Mouse (Mus musculus): ENCODE results near the gene Hist2h2aa1. TPM values are rescaled to one million over a fixed set of nuclear protein-coding genes. Genes with fewer than 3 reads are reported as not detected.
"Not testable (repeated sequence)": the region's sequence is repeated elsewhere in the genome, so short reads cannot be mapped to it uniquely, and the experiment has no call there.

Hist2h2aa1 gene
- total RNA-seq, 4 experiments from 2014 or later: 8.5 to 81.5 (median 26.6) TPM

- DNase-seq (ENCODE audit: low spot score): no peak
Observed at GRCm38 (mm10) chr3:96230404-96230803, 14.9 kb upstream of the Hist2h2aa1 start.

DNA sequence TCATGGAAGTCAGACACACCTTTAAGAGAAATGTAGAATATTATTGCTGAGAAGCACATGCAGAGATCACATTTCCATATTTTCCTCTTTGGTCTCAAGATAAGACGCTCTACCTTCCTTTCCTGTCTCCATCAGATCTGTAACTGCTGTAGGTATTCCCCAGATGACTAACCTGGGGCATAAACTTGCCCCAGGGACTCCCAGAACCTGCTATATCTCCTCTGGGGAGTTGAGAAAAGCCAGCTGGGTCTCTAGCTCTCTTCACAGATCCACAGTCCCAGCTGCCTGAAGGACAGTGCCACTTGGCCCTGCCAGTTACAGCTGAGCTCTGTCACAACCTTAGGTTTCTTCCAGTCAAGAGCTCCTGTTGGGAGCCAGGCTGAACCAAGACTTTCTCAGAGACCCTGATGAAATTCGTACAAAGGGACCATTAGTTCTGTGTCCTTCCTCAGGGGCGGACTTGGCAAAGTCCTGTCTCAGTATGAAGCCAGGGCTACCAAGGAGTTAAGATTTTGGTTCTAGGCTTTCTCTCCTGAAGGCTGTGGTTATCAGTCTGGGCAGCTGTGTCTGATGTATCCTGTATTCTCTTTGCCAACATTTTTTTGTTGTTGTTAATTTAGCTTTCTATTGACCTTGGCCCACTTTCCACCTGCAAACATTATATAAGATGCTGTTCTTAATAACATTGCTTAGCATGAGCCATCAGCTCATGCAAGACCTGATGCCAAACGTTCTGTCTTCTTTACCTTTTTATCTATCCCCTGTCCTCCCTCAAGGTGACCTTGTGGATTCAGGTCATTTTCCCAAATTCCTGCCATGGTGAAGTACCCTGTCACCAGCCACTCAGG is 14.2 kb upstream of the Hist2h2aa1 start:
- no peak for DNase-seq (ENCODE audit: low spot score)

GRCm38 (mm10) chr3:96231758-96232120 is 13.6 kb upstream of the Hist2h2aa1 start:
- no peak for DNase-seq (ENCODE audit: low spot score)

GRCm38 (mm10) chr3:96234914-96235313 is 10.4 kb upstream of the Hist2h2aa1 start:
- no peak for DNase-seq (ENCODE audit: low spot score)

DNA sequence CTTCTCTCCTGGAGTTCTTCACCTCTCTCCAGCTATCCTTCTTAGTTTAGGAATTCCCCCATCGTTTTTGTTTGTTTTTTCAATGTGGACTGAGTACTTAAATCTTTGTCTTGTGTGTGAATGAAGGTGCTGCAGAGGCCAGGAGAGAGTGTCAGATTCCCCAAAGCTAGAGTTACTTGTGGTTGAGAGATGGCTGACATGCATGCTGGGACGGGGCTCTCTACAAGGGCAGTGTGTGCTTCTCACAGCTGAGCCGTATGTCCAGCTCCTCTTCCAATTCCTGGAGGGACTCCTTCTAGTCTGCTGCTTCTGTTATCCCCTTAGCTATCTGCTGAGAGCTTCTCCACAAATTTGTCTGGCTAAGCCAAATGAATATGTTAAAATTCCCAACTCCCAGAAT is 9.5 kb upstream of the Hist2h2aa1 start:
- no peak for DNase-seq (ENCODE audit: low spot score)

- DNase-seq (ENCODE audit: low spot score): no peak
Observed at GRCm38 (mm10) chr3:96236834-96237334, 8.4 kb upstream of the Hist2h2aa1 start.

GRCm38 (mm10) chr3:96237335-96237903 is 7.9 kb upstream of the Hist2h2aa1 start:
- no peak for DNase-seq (ENCODE audit: low spot score)

DNA sequence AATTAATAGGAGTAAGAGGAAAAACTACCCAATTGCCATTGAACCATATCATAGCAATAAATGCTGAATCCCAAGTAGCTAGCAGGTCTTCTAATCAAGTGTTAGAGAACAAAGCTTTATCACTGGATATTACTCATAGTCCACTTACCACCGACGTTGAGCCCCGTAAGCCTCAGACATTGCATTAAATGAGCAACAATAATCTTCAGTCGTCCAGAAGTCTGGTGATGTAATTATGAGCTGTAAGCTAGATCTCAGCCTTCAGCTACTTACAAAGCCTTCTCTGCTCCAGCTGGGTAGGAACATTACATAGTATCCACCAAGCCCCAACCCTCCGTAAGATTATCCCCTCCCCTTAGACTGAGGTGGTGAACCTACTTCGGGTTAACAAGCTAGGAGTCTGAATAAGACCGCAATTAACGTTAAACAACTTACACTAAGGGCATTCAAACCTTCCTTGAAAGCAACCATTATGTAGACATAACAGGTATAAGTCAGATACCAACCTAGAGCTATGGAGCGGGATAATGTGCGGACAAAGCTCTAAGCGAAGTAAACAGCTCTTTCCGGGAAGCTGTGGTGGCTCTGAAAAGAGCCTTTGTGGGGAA is 7.3 kb upstream of the Hist2h2aa1 start:
- no peak for DNase-seq (ENCODE audit: low spot score)

DNA sequence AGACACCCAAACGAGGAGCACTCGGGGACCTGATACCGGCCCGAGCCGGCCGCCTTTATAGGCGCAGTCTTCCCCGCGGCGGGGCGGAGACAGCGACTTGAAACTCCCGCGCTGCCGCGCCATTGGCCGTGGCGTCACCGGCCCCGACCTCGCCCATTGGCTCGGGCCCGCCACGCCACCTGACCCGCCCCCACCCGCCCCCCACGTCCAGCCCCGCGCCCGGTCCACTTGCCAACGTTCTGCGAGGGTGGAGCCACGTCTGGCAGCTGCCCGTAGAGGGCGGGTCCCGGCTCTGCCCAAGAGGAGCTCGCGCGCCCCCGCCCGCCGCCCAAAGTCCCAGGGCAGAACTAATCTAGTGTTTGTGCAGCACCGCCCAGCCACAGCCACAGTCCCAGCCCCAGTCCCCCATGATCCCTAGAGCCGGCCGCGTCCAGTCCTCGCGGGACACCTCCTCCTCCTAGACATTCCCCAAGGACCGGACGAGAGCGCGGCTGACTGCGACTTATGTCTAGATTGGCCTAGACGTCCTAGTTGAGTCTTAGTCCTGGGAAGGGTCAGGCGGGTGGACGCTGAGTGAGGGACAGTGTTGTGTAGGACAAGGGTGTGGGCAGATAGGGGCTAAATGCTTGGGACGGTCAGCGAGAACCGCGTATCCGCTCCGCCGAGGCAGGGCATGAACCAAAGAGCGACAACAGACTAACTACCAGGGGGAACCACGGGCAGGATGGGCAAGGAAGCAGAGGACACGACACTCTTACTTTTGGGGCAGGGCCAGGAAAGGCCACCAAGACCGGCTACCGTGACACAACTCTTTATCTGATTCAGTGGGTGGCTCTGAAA is 6.1 kb upstream of the Hist2h2aa1 start, which contains the start of gene Hist2h3c2:
Hist2h3c2 (minus strand) TSS at position 174 of the 840 bp plus-strand sequence.
- not testable (repeated sequence) for DNase-seq (ENCODE audit: low spot score)

DNA sequence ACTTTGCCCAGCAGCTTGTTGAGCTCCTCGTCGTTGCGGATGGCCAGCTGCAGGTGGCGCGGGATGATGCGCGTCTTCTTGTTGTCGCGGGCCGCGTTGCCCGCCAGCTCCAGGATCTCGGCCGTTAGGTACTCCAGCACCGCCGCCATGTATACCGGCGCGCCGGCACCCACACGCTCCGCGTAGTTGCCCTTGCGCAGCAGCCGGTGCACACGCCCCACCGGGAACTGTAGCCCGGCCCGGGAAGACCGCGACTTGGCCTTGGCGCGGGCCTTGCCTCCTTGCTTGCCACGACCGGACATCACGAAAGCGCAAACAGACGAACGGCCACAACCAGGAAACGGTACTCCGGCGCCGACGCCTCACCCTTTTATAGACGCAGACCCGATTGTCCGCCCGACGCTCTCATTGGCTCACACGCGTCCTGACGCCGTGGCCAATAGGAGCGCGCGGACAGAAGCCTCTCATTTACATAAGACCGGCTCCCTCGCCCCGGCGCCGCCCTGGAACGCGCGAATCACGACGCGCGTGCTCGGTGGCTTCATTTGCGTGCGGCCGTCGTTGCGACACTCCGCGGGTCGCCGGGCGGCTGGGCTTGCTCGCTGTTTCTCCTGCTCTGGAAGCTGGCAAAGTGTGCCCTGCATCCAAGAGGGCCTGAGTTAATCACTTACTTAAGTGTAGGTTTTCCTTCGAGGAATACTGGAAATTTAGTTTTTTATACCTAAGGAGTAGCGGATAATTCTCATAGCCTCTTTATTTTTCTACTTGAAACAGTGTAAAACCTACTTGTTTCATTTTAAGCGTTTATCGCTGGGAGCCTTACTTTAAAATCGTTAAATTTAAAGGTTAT is 5.1 kb upstream of the Hist2h2aa1 start, which contains the start of gene Hist2h2aa2:
Hist2h2aa2 (minus strand) TSS at position 328 of the 850 bp plus-strand sequence.
- DNase-seq (ENCODE audit: low spot score): peak; percentile 98

GRCm38 (mm10) chr3:96240799-96241197 is 4.5 kb upstream of the Hist2h2aa1 start:
- DNase-seq (ENCODE audit: low spot score): no peak

GRCm38 (mm10) chr3:96243921-96244572 is 1.2 kb upstream of the Hist2h2aa1 start:
- peak; percentile 47 for DNase-seq (ENCODE audit: low spot score)

DNA sequence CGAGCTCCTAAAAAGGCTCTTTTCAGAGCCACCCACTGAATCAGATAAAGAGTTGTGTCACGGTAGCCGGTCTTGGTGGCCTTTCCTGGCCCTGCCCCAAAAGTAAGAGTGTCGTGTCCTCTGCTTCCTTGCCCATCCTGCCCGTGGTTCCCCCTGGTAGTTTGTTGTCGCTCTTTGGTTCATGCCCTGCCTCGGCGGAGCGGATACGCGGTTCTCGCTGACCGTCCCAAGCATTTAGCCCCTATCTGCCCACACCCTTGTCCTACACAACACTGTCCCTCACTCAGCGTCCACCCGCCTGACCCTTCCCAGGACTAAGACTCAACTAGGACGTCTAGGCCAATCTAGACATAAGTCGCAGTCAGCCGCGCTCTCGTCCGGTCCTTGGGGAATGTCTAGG is 721 bp downstream of the Hist2h2aa1 start:
- DNase-seq (ENCODE audit: low spot score): not testable (repeated sequence)

DNA sequence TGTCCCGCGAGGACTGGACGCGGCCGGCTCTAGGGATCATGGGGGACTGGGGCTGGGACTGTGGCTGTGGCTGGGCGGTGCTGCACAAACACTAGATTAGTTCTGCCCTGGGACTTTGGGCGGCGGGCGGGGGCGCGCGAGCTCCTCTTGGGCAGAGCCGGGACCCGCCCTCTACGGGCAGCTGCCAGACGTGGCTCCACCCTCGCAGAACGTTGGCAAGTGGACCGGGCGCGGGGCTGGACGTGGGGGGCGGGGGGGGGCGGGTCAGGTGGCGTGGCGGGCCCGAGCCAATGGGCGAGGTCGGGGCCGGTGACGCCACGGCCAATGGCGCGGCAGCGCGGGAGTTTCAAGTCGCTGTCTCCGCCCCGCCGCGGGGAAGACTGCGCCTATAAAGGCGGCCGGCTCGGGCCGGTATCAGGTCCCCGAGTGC is 1.1 kb downstream of the Hist2h2aa1 start, which contains the start of gene Hist2h3c1:
Hist2h3c1 (plus strand) TSS at position 259 of the 430 bp plus-strand sequence.
- not testable (repeated sequence) for DNase-seq (ENCODE audit: low spot score)

- no peak for DNase-seq (ENCODE audit: low spot score)
Observed at GRCm38 (mm10) chr3:96247356-96248140, 2.3 kb downstream of the Hist2h2aa1 start.

DNA sequence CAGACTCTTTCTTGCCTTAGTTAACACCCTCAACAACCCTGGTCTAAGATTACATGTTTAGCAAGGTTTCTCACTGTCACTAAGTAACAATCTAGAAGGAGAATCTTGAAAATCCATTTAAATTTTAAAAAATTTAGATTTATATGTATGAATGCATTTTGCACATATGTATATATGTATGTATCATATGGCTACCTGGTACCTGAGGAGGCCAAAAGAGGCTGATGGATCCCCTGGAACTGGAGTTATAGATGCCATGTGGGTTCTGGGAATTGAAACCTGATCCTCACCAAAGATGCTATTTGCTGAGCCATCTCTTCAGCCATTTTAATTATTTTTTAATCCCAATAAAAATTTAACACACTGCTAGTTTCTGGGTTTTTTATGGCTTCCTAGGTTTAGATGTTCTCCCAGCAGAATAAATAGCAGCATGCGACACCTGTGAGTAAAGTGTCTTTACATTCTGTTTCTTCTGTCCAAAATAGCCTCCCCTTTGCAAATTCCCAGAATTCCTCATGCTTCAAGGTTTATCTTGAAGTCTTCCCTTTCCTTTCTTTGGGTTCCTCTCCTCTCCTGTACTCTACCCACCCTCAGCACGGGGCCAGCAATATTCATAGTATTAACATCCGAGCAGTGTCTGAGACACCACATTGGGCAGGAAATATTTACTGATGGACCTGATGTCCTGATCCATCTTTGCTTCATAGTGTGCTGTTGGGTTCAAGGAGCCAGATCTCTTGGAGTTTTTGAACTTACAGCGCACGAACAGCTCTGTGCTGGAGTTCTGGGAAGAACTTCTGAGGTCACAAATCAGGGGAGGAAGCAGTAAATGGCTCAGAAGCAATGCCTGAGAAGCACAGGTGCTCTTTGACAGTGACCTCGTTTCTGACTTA is 3.1 kb downstream of the Hist2h2aa1 start:
- no peak for DNase-seq (ENCODE audit: low spot score)

- DNase-seq (ENCODE audit: low spot score): no peak
Observed at GRCm38 (mm10) chr3:96249034-96249345, 3.7 kb downstream of the Hist2h2aa1 start.

DNA sequence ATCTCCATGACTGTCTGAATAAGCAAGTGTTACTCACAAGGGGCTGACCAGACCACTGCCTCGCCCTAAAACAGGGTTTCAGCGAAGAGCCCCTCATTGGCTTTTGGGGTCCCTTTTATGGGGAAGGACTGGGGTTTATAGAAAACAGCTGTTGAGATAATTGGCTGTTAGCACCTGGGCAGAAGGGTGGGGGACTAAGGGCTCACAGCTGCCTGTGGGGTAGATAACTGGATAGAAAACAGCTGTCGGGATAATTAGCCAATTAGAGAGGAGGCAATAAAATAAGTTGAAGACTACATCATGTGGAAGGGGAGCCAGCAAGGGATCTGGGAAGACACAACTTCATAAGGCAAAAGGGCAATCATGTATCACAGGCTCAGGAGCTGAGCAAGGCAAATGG is 5.6 kb downstream of the Hist2h2aa1 start:
- DNase-seq (ENCODE audit: low spot score): no peak
